Mouse (Mus musculus): ENCODE measurements around the gene Iqck. TPM values are rescaled to one million over a fixed set of nuclear protein-coding genes. Genes with fewer than 3 reads are reported as not detected.

The Iqck gene
- total and polyA plus RNA-seq, 3 experiments = 0.39 to 0.68 (median 0.62) TPM

GRCm38 (mm10) chr7:118995007-118995406 lies 139.5 kb downstream of the Iqck start, which contains the start of gene Gprc5b:
Gene Gprc5b, minus strand, starts transcription at chr7:118995211.
- peaks cover 0 to 7% of the 10 kb centered on the region in 2 experiments; a peak in 1 of 4 replicates for H3K4me1 ChIP-seq (ENCODE audit: control insufficient read depth in 1 of 2, insufficient read depth in 2 of 2)
- no peak for TF ChIP-seq JUND (conservative IDR thresholded peaks at IDR 0.05; ENCODE audit: low read depth, low read length)
- TF ChIP-seq POLR2AphosphoS2 (IDR thresholded peaks at IDR 0.05; ENCODE audit: low read depth, low read length) = no peak
- no peak for TF ChIP-seq NELFE (IDR thresholded peaks at IDR 0.05; ENCODE audit: low read depth, low read length)
- no peak for TF ChIP-seq PAX5 (IDR thresholded peaks at IDR 0.05; ENCODE audit: low read length)
- no peak for TF ChIP-seq ZMIZ1 (IDR thresholded peaks at IDR 0.05; ENCODE audit: low read depth, low read length)
- no peak for TF ChIP-seq TBP (conservative IDR thresholded peaks at IDR 0.05; ENCODE audit: low read depth, low read length)
- TF ChIP-seq USF2 (conservative IDR thresholded peaks at IDR 0.05; ENCODE audit: low read depth, low read length) = no peak
- TF ChIP-seq IRF4 (IDR thresholded peaks at IDR 0.05; ENCODE audit: low read depth, low read length) = no peak
- TF ChIP-seq CTCF (conservative IDR thresholded peaks at IDR 0.05 in 1 of 2, IDR thresholded peaks at IDR 0.05 in 1 of 2; ENCODE audit: low read depth in 2 of 2, low read length in 2 of 2) = no peak
- TF ChIP-seq RCOR1 (conservative IDR thresholded peaks at IDR 0.05; ENCODE audit: low read depth, low read length) = no peak
- no peak for TF ChIP-seq HCFC1 (IDR thresholded peaks at IDR 0.05; ENCODE audit: low read depth, low read length)
- no peak for TF ChIP-seq ELF1 (IDR thresholded peaks at IDR 0.05; ENCODE audit: low read depth, low read length)
- TF ChIP-seq ETS1 (conservative IDR thresholded peaks at IDR 0.05; ENCODE audit: low read depth, low read length) = no peak
- no peak for TF ChIP-seq SIN3A (IDR thresholded peaks at IDR 0.05; ENCODE audit: low read length)
- TF ChIP-seq CHD2 (IDR thresholded peaks at IDR 0.05; ENCODE audit: low read length) = no peak
- no peak for TF ChIP-seq EP300 (IDR thresholded peaks at IDR 0.05; ENCODE audit: low read length)
- no peak for TF ChIP-seq BHLHE40 (IDR thresholded peaks at IDR 0.05; ENCODE audit: low read depth, low read length)
- TF ChIP-seq MYC (IDR thresholded peaks at IDR 0.05; ENCODE audit: low read depth, low read length) = no peak
- no peak for TF ChIP-seq KAT2A (IDR thresholded peaks at IDR 0.05; ENCODE audit: insufficient replicate concordance, low read length)
- TF ChIP-seq CHD1 (IDR thresholded peaks at IDR 0.05; ENCODE audit: low read depth, low read length) = no peak
- H3K36me3 ChIP-seq (replicated peaks in 1 of 2; ENCODE audit: control insufficient read depth in 1 of 2, insufficient read depth in 1 of 2, low read length in 1 of 2) = no peaks in the 10 kb centered on the region
- no peak within 1 kb of the TSS for H3K4me2 ChIP-seq (ENCODE audit: insufficient read depth, low read depth, poor library complexity, severe bottlenecking)
- no peaks in the 10 kb centered on the region for H3K79me2 ChIP-seq (replicated peaks; ENCODE audit: control insufficient read depth, extremely low read depth, insufficient read depth, poor library complexity, severe bottlenecking)
- peaks cover 16% of the 10 kb centered on the region for H3K27me3 ChIP-seq (replicated peaks)
- no peak within 1 kb of the TSS for H3K27ac ChIP-seq (ENCODE audit: insufficient read depth, low read depth)
- no peak for DNase-seq (ENCODE audit: extremely low read depth)
- dilution Hi-C loops (cut with MboI; ENCODE audit: extremely low pct_ligation_motif_present, extremely low pct_unique_long_range_greater_than_20kb, low sequenced_read_pairs) (no loop called here), in situ Hi-C loops (cut with MboI; ENCODE audit: low pct_ligation_motif_present, low pct_unique_long_range_greater_than_20kb, low sequenced_read_pairs) (loop anchor here (10.0 kb wide), 1 partner anchor 140 kb away; the partner anchor contains the start of genes Iqck and Knop1)
- peaks cover 4% of the 10 kb centered on the region for H3K9me3 ChIP-seq (replicated peaks; ENCODE audit: low read length)
- H3K4me3 ChIP-seq (replicated peaks in 1 of 3; ENCODE audit: low read depth in 2 of 3, low read length in 2 of 3, poor library complexity in 1 of 3) = no peak within 1 kb of the TSS
- no peak within 1 kb of the TSS for H3K9ac ChIP-seq (ENCODE audit: insufficient read depth, low read depth)

DNA sequence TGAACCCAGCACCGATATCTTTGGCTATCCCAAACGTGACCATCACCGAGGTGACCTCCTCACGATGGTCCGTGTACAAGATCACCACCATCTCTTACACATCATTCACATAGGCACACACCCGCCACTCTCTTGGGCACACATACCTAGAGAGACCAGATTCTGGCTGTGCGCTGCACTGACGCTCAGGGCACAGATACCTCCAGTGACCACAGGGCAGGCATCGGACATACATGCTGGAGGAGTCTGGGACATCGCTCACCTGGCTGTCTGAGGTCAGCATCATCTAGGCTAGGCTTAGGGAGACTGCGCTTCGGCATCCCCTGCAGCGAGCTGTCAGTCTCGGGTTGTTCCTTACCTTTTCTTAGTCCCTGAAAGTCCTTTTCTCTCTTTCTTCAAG lies 140.1 kb downstream of the Iqck start:
- no peak for DNase-seq (ENCODE audit: extremely low read depth)
- Histone ChIP-seq H3K27ac (ENCODE audit: insufficient read depth, low read depth) (no peak overlapping the region), H3K27me3 (replicated peaks) (peaks cover 21% of the 10 kb centered on the region), H3K9me3 (replicated peaks; ENCODE audit: low read length) (peaks cover 4% of the 10 kb centered on the region), H3K4me3 (replicated peaks in 1 of 3; ENCODE audit: low read depth in 2 of 3, low read length in 2 of 3, poor library complexity in 1 of 3) (no peak overlapping the region), H3K36me3 (replicated peaks in 1 of 2; ENCODE audit: control insufficient read depth in 1 of 2, insufficient read depth in 1 of 2, low read length in 1 of 2) (no peaks in the 10 kb centered on the region), H3K4me1 (ENCODE audit: control insufficient read depth in 1 of 2, insufficient read depth in 2 of 2) (peaks cover 0 to 7% of the 10 kb centered on the region in 2 experiments; a peak in 1 of 4 replicates), H3K79me2 (replicated peaks; ENCODE audit: control insufficient read depth, extremely low read depth, insufficient read depth, poor library complexity, severe bottlenecking) (no peaks in the 10 kb centered on the region), H3K9ac (ENCODE audit: insufficient read depth, low read depth) (no peak overlapping the region), H3K4me2 (ENCODE audit: insufficient read depth, low read depth, poor library complexity, severe bottlenecking) (no peak overlapping the region)
- in situ Hi-C loops (cut with MboI; ENCODE audit: low pct_ligation_motif_present, low pct_unique_long_range_greater_than_20kb, low sequenced_read_pairs) = loop anchor here (10.0 kb wide), 1 partner anchor 141 kb away; the partner anchor contains the start of genes Iqck and Knop1
- TF ChIP-seq TCF12 (IDR thresholded peaks at IDR 0.05; ENCODE audit: low read depth, low read length) (no peak), IRF4 (IDR thresholded peaks at IDR 0.05; ENCODE audit: low read depth, low read length) (no peak), ZNF384 (IDR thresholded peaks at IDR 0.05; ENCODE audit: low read depth, low read length) (no peak), POLR2A (IDR thresholded peaks at IDR 0.05; ENCODE audit: low read depth, low read length) (no peak), ZC3H11A (IDR thresholded peaks at IDR 0.05; ENCODE audit: low read depth, low read length) (no peak), HCFC1 (IDR thresholded peaks at IDR 0.05; ENCODE audit: low read depth, low read length) (no peak), EP300 (IDR thresholded peaks at IDR 0.05; ENCODE audit: low read length) (no peak), BHLHE40 (IDR thresholded peaks at IDR 0.05; ENCODE audit: low read depth, low read length) (no peak), NELFE (IDR thresholded peaks at IDR 0.05; ENCODE audit: low read depth, low read length) (no peak), POLR2AphosphoS2 (IDR thresholded peaks at IDR 0.05; ENCODE audit: low read depth, low read length) (no peak), SIN3A (IDR thresholded peaks at IDR 0.05; ENCODE audit: low read length) (no peak), MXI1 (IDR thresholded peaks at IDR 0.05; ENCODE audit: low read depth, low read length) (no peak), ETS1 (conservative IDR thresholded peaks at IDR 0.05; ENCODE audit: low read depth, low read length) (no peak), SMC3 (IDR thresholded peaks at IDR 0.05; ENCODE audit: low read depth, low read length) (no peak)
- dilution Hi-C loops (cut with MboI; ENCODE audit: extremely low pct_ligation_motif_present, extremely low pct_unique_long_range_greater_than_20kb, low sequenced_read_pairs) = no loop called here
